Mouse (Mus musculus): ENCODE measurements around the gene Gm42715.
A peak's percentile ranks its signal among the peaks of the same experiment; 100 is the strongest.

GRCm38 (mm10) chr7:127614891-127615843, 95.8 kb downstream of the Gm42715 start, which contains the start of gene Zfp629:
- 0 out of 2 replicates have a peak, but pooled peaks have one; percentile 18 for TF ChIP-seq POLR2A (IDR thresholded peaks at IDR 0.05; ENCODE audit: extremely low read depth, insufficient read depth, low read length)
- TF ChIP-seq CTCF (IDR thresholded peaks at IDR 0.05; ENCODE audit: low read depth, low read length), result no peak
